Mouse (Mus musculus): ENCODE results near the gene Arfgef3. TPM values are rescaled to one million over a fixed set of nuclear protein-coding genes. Genes with fewer than 3 reads are reported as not detected.
"Not testable (repeated sequence)": the region's sequence is repeated elsewhere in the genome, so short reads cannot be mapped to it uniquely, and the experiment has no call there.

Arfgef3 gene
- total RNA-seq, 1 experiment from 2014 or later, result 0.50 TPM

DNA sequence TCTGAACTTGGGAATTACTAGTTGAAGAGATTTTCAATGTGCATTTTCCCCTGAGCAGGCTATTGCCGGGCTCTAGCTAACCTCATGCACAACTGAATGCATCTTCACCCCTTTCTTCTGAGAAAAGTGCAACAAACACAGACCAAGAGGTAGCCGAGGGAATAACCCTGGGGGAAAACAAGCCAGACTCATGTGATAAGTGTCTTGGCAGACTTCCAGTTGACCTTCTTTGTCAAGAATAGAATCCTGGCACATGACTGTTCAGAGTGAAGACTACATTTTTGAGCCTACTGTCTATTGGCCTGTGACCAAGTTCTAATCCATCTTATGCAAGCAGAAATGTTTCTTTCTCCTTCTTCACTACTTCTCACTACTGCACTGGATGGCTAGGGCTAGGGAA, 55.5 kb downstream of the Arfgef3 start:
- no peak for ATAC-seq (replicated peaks; ENCODE audit: low read depth, poor library complexity, severe bottlenecking)

DNA sequence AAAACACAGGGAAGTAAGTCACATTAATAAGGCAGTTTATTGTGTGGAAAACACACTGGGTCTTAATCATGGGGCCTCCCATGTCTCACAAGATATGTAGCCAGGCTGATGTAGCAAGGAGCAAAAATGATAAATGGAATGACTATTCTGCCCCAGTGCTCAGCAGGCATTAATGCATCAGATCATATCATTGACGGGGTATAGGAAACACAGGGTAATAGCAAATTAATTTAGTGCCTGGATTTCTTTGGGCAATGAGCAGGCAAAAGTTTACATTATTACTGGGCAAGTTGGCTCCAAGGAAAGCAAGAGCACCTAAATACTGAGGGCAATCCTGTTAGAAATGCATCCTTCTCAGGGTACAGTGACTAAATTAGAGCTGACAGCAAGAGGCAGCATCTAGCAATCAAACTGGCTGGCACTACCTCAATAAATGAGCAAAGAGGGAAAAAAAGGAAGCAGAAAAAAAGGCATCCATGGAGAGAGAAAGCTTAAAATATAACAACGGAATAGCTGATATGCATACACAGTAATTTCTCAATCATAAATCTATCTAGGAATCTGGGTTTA, 62.3 kb downstream of the Arfgef3 start:
- no peak for ATAC-seq (replicated peaks; ENCODE audit: low read depth, poor library complexity, severe bottlenecking)

DNA sequence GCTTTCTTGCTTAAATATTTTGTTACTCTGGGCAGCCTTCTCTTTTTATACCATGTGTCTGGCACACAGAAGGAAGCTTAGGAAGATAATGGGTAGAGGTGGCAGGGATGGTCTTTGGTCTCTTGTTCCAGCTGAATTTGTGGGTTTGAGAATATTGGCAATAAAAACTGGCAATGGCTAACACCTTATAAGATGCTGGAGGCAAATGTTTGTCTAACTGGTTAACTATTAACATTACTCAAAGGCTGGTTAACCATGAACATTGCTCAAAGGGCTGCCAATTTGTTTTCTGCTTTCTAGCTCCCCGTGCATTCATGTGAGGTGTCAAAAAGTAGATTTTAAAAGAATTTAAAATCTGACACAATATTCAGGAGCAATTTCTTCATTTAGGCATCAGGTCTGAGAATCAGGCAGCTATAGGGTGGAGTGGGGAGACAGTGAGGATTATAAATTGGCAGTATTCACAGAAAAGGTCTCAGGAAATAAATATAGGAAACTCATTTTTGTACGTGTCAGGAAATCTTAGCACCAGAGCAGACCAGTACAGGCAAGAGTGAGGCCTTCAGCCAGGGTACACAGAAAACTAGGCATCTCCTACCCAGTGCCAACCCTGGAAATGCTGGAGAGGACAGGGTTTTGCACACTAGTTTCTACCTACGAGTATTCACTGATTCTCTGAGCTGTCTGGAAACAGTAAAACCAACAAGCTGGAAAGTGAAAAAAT, 62.9 kb downstream of the Arfgef3 start:
- ATAC-seq (replicated peaks; ENCODE audit: low read depth, poor library complexity, severe bottlenecking), result no peak

DNA sequence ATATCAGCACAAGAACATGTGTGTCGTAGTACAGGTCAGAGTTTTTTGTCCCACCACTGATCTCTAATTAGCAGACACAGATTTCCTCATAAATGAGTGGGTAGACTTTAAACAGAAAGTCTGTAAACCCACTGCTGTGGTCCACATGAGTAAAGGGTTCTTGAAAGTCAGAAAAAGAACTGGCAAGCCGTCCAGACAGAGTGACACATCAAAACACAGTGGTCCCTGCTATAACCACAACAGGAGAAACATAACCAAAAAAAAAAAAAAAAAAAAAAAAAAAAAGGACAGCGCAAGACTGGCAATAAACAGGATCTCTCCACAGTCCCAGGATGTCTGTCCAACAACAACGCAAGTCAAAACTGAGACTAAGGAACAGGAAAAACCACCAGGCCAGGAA, 64.9 kb downstream of the Arfgef3 start:
- peak; percentile 56 for ATAC-seq (replicated peaks; ENCODE audit: low read depth, poor library complexity, severe bottlenecking)

DNA sequence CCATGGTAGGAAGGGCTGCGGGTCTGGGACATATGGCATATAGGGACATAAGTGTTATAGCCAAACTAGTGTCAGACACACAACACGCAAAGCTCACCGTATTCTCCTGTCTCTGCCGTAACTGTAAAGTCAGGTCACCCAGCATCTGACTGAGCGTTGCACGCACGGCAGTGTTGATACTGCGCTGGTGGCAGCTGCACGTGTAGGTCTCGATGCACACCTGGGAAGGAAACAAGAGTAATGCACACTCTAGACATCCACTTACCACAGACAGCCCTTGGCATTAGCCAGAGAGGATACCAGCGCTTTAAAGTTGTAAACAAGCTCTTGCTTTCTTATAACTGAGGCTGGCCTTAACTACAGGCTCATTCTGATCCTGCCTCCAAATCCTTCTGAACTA, 79.0 kb downstream of the Arfgef3 start:
- ATAC-seq (replicated peaks; ENCODE audit: low read depth, poor library complexity, severe bottlenecking), result no peak

DNA sequence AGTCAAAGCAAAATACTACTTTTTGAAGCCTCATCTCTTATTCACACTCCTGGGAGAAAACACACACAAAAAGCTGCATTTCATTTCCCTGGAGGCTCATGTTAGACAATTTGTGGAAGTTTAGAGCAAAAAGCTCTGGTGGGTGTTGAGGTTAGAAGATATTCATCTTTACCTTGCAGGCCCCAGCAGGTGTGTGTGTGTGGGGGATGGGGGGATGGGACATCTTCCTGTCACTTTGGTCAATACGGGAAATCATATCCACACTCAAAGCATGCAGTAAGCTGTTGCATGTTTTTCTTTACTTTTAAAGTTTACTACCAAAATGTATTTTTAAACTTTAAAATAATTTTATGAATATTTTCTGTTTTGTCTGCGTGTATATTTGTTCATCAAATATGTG, 79.7 kb downstream of the Arfgef3 start:
- no peak for ATAC-seq (replicated peaks; ENCODE audit: low read depth, poor library complexity, severe bottlenecking)

DNA sequence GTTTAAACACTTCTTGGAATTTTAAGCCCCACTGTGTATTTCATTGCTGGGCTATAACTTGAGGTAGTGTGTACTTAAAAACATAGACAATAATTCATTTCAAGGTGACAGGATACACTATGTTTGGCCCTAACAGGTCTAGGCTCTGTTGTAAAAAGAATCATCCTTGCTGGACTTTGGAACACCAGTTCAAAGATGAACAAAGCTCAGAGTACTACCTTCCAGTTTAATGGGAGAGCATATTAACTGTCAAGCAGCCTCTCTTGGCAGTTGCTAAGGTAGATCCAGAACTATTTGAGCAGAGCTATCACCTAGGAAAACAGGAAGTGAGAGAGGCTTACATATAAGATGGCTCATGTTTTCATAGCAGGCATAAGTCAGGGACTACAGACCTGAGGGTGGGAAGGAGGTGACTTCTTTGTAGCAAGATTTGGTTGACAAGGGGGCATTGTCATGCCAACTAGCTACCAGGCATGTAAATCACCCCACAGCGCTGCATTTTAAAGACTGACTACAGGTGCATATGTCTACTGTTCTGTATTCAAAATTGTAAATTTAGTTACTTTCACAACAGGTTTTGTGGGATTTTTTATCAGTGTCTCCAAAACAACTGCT, 82.0 kb downstream of the Arfgef3 start:
- no peak for ATAC-seq (replicated peaks; ENCODE audit: low read depth, poor library complexity, severe bottlenecking)

DNA sequence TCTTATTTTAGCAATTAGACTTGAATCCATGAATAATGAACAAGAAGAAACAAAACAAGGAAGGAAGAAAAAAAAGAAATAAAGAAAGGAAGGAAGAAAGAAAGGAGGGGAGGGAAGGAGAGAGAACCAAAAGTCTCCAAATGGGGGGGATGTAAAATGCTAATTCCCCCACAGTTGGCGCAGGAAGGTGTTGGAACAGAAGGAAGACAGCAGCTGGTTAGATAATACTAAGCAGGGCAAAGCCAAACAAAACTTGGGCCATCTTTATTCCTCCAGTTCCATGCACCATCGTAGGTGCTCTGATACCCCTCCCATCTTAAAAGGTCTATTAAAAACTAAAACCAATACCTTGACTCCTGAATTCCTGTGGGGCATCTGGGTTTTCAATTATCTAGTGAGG, 82.8 kb downstream of the Arfgef3 start:
- no peak for ATAC-seq (replicated peaks; ENCODE audit: low read depth, poor library complexity, severe bottlenecking)

DNA sequence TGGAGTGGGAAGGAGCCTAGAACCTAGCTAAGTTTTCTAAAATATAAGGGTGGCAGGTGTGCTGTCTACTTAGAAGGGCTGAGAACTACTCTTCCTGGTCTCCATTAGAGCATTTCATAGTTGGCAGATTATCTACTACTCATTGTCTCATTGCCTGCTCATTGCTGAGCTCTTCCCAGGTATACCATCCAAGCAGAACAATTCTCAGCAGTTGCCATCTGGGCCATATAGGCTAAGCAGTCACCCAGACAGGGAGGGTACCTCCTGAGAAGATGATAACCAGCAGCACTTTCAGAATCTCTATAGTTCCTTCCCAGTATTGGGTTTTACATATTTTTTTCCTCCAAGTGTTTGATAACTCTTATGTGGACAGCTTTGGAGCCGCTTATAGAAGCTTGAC, 86.2 kb downstream of the Arfgef3 start:
- ATAC-seq (replicated peaks; ENCODE audit: low read depth, poor library complexity, severe bottlenecking), result no peak

DNA sequence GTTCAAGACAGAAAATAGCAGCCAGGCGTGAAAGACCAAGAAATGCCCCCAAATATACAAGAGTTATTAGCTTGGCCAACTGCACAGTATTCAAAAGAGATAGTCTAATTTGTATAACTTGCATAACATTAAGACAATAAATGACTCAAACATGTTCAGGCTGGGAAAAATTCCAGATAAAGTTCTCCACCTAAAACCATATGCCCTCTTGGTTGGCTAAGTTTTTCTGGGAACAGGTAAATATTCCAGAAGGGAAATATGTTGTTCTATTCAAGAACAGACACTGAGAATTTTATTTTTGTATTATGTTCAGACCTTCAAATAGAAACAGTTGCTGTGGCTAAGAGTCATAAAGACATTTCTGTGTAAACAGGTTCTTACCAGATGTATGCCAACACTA, 96.7 kb downstream of the Arfgef3 start:
- ATAC-seq (replicated peaks; ENCODE audit: low read depth, poor library complexity, severe bottlenecking), result no peak

DNA sequence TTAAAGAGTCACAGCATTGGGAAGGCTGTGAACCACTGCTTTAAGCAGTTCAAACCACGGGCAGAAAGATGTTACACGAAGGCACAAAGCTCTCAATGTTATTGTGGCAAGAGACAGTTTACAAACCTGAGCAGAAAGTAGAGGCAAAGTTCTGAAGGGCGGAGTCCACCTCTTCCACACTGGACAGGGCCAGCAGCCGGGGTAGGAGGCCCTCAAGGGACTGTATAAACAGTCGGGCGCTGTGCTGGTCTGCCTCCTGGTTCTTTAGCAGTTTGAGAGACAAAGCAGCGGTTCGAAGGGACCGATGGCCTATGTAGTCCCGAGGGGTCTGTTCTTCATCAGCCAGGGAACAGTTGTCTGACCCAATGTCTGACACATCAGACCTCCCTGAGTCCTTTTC, 97.7 kb downstream of the Arfgef3 start:
- no peak for ATAC-seq (replicated peaks; ENCODE audit: low read depth, poor library complexity, severe bottlenecking)

DNA sequence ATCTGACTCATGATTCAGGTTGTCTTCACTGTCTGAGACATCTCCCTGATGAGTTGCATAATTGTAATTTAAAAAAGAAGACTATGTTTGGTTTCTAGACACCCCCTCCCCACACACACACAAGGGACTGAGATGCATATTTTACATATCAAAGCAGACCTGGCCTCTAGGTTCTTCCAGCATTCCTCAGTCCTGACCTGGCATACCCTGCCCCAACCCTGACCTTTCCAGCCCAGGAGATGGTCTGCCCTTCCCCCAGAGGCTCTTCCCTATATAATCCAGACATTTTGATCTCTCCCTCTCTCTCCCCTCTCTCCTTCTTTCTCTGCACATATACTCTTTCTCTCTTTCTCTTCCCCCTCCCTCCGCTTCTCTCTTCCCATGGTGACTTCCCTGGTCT, 99.4 kb downstream of the Arfgef3 start:
- no peak for ATAC-seq (replicated peaks; ENCODE audit: low read depth, poor library complexity, severe bottlenecking)

DNA sequence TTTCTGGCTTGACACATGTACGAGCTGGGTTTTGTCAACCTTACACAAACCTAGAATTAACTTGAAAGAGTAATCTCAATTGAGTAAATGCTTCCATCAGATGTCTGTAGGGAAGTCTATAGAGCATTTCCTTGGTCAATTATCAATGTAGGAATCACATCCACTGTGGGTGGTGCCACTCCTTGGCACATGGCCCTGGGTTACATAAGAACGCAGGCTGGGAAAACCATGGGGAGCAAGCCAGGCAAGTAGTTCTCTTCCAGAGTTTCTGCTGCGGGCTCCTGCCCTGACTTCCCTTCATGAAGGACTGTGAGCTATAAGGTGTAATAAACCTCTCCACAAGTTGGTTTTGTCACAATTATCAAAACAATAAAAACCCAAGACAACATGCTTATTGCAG, 100.2 kb downstream of the Arfgef3 start:
- no peak for ATAC-seq (replicated peaks; ENCODE audit: low read depth, poor library complexity, severe bottlenecking)

DNA sequence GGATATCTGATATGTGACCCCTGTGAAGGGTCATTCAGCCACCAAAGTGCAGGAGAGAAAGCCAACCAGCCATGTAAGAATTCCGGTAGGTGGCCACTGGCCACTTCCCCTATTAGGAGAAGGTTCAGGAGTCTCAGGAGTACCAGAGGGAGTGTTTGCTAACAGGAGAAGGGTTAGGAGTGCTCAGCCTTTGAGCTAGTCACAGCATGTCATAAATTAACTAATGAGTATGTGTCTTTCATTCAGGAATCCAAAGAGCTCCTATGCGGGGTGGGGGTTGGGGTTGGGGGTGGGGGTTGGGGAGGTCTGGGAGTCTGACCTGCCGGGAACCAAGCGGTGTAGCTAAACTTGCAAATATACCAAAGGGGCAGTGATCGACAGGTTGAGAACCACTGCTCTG, 100.9 kb downstream of the Arfgef3 start:
- ATAC-seq (replicated peaks; ENCODE audit: low read depth, poor library complexity, severe bottlenecking), result no peak

DNA sequence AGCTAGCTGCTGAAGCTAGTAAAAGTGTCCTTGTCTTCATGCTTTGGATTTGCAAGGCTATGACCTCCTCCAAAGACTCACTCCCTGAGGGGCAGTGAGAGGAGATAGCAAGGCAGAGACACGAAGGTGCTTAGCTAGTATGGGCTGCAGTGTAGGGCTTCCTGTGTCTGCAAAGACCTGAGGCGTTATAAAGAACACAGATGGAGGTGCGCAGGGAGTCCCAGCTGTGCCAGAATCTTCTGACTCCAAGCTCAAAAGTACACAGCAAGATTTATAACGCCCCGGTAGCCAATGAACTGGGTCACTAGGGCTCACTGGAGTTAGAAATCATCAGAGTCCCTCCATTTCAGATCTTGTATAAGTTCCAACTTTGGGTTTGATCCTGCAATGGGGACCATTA, 103.2 kb downstream of the Arfgef3 start:
- ATAC-seq (replicated peaks; ENCODE audit: low read depth, poor library complexity, severe bottlenecking), result no peak

DNA sequence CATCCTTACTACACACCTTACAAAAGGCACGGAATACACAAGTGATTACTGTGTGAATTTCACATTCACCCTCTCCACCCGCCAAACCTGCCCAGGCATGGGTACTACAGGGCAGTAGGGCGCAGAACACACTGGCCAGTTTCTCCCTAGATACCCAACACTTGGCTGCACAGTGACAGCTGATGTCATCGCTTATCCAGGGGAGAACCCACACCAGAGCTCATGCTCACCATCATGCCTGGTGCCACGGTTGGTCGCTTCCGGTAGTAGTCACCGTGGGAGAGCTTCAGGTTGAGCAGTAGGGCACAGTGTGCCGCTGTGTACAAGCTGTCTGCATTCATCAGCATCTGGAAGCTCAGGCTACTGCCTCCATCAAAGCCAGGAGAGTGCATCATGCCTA, 108.3 kb downstream of the Arfgef3 start:
- no peak for ATAC-seq (replicated peaks; ENCODE audit: low read depth, poor library complexity, severe bottlenecking)

DNA sequence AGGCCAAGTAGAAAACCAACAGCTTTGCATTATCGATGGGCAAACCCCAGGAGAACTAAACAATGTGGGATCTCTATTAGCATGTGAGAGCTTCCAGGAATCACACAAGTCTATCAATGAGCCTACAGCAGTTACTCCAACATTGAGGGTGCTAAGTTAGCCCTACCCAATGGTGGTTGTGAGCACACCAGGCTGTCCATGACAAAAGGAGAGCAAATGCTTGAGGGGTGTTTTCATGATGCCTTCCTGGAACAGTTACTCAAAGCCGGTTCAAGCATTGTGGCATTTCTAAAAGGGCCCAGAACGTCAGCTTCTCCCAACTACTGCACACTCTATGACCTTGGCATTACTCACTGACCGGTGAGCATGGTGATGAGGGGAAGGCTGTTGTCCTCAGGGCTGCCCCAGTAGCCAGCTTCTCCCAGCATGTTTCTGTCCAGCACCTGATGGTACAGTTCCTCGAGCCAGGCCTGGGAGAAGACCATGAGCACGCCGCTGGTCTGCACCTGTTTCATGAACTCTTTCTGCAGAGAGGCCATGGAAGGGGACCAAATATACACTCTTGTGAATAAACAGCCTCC, 109.3 kb downstream of the Arfgef3 start:
- no peak for ATAC-seq (replicated peaks; ENCODE audit: low read depth, poor library complexity, severe bottlenecking)

DNA sequence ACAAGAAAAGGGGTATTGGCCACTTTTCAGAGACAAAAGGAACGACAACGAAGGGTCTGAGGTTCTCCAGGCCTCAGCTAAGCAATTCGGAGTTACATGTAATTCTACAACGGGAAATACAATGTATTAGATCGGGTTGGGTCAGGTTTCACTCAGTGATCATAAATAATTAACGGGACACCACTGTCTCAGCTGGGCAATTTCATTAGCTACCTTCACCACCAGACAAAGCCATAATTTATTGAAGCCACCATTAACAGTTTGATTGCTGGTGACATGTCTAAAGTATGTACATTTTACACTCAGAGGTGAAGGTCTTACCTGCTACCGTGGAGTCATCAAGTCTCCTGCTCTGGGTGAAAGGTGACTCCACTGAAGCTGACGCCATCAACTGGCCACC, 113.3 kb downstream of the Arfgef3 start:
- no peak for ATAC-seq (replicated peaks; ENCODE audit: low read depth, poor library complexity, severe bottlenecking)

DNA sequence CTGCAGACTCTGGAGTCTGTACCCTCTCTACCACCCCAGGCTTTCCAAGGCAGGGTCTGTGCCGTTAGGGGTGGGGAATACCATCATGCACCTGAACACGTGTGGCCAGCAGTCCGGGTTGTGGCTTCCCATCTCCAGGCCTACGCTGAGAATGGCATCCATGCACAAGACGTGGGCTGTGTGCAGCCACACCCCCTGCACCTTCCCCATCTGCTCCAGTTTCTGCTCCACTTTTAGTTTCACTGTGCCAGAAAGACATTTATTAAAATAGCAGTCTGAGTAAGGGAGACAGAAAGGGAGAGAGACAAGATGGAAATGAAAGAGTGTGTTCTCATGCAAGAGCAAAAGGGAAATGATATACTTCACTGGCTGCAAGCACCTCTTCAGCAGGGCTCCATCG, 116.2 kb downstream of the Arfgef3 start:
- ATAC-seq (replicated peaks; ENCODE audit: low read depth, poor library complexity, severe bottlenecking), result no peak

DNA sequence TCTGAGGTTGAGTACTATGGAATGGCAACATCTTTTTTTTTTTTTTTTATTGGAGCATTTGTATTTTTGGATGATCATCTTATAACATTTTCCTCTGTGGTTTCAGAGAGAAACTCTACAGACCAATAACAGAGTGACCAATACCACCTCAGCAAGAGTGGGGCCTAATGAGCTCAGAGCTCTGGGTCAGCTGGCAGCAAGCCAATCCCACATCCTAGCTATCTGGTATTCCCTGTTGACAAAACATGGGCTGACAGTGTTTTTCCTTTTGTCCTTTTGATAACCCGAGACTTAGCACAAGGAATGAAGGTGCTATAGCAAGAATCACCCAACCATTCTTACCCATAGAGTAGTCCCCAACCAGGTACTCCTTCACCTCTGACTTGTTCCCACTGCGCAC, 131.0 kb downstream of the Arfgef3 start:
- no peak for ATAC-seq (replicated peaks; ENCODE audit: low read depth, poor library complexity, severe bottlenecking)

DNA sequence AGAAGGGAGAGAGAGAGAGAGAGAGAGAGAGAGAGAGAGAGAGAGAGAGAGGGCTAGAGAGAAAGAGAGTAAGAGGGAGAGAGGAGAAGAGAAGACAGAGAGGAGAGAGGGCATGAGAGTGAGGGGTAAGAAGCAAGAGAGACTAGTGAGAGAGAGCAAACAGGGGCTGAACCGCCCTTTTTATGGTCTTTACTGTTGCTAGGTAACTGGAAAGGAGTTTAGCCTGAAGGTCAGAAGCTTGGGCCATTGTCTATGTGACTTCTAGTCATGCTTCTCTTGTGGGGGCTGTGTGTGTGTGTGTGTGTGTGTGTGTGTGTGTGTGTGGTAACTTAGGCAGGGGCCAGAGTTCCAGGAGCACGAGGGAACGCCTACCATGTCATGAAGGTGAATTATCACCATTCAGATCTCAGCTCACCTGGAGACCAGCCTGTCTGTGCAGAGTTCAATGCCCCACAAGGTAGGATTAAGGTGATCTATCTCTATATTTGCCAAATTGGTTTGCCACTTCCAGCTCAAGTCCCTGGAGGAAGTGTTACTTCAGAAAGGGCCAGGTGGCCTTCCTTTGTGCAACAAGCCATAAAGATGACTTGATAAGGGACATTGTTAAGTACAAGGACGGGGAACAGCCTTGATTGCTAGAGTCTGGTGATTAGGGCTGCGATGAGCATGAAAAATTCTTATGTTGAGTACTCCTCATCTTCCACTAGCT, 138.8 kb downstream of the Arfgef3 start:
- ATAC-seq (replicated peaks; ENCODE audit: low read depth, poor library complexity, severe bottlenecking), result not testable (repeated sequence)
